Mouse (Mus musculus): ENCODE results near the gene Tex35.

Tex35 gene

GRCm38 (mm10) chr1:157049886-157050285 is 58.6 kb downstream of the Tex35 start:
- no peak for DNase-seq (ENCODE audit: low read depth)
